Mouse (Mus musculus) right cerebral cortex, postnatal 10 days (tissue): ENCODE data around the gene Ccdc61.

Source experiments
- DNase-seq, 2 experiments: peaks; one replicate each; pipeline ENCODE4 v3.0.0; 2021; ENCODE audit warnings: low spot score in 2 of 2

Gene Ccdc61

DNA sequence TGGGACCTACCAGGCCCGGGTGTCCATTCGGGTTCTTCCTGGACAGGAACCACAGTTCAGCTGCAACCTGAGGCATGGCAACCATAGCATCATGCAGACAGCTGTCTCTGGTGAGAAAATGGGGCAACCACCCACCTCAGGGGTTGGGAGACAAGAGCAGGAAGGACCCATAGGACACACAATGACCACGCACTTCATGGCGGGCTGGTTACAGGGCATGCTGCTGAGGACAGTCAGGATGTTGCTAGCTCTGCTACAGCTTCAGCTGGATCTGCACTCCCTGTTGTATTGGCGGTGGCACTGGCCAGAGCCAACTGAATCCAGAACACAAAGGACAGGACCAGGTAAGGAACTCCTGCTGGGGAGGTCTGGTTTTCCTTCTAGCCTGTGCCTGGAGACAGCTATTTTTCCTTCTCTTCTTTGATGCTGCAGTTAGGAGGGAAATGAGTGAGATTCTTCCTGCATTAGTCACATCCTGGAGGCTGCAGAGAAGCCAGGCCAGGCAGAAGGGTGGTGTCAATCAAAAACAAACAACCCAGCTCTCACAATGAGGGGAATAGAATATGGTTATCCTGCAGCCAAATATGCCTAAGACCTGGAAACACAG lies 51.8 kb downstream of the Ccdc61 start:
- no peak for DNase-seq

DNA sequence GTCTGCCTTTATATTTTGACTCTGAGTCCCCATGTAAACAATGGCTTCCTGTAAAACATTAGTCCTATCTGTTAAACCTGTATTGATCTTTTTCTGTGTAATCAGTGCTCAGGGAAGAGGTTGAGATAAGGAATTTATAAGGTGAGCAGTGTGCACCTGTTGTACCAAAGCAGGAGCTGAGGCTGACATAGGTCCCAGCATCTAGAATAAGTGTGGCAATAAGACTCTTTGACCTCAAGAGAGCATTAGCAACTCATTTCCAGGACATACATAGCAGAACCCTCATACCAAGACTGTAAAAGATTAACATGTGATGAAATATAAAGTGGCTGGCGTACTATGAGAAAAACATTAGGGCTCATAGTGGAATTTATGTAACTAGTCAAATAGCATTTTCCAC lies 61.8 kb downstream of the Ccdc61 start:
- DNase-seq = no peak

DNA sequence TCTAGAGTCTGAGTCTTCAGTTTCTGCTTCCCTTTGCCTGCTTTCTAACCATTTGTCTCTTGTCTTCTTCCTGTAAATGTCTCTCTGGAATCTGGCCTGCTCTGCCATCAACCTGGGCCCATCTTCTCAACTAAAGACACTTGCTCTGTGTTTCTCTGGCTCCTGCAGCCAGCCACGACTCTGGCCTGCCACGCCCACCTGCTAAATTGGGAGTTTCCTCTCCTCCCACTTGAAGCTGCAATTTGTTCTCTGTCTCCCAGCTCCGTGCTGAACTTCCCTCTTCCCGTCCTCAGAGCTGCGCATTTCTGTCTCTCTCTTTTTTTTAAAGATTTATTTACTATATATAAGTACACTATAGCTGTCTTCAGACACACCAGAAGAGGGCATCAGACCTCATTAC lies 65.4 kb downstream of the Ccdc61 start:
- DNase-seq = no peak

DNA sequence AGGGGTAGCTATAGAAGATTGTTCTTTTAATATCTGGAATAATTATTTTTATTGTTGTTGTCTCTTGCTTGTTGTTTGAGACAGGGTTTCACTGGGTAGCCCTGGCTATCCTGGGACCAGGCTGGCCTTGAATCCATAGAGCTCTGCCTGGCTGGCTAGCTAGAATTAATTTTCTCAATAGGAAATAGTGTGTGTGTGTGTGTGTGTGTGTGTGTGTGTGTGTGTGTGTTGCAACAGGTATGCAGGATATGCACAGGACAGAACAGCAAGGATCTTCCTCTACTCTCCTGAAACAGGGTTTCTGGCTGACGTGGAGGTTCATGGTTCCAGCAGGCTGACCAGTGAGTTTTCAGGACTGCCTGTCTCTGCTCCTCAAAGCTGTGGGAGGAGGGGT lies 69.0 kb downstream of the Ccdc61 start:
- no peak for DNase-seq
